In genomic region chr4:142121164-142121563, GRCm38 (mm10) we compare ENCODE assay signal across 28 mouse cellular contexts. TPM values are rescaled to one million over a fixed set of nuclear protein-coding genes. Genes with fewer than 3 reads are reported as not detected.
A peak's percentile ranks its signal among the peaks of the same experiment; 100 is the strongest.
DNase-seq lines count a peak whose midpoint lies in the region; ATAC-seq and TF ChIP-seq lines count a peak whose summit lies in the region.
"Had no signal": no experiment of that assay in that cellular context is flagged by ENCODE, and none has a peak within 500 bp of the region (broad histone marks: within the 10 kb centered on the region; RNA-seq: fewer than 3 reads in every experiment).

No protein-coding gene starts in this region.

- TF ChIP-seq CTCF in midbrain, postnatal 0 days (IDR thresholded peaks at IDR 0.05), result no peak

- 9% methylated on average over 1 of the region's 1 CpGs for WGBS in heart, embryonic 11.5 days (ENCODE audit: insufficient replicate concordance)
- 19% methylated on average over 1 of the region's 1 CpGs for WGBS in midbrain, postnatal 0 days
- 35% methylated on average over 1 of the region's 1 CpGs for WGBS in midbrain, embryonic 14.5 days
- 23% methylated on average over 1 of the region's 1 CpGs for WGBS in heart, embryonic 15.5 days

- no peak for DNase-seq in heart, postnatal 14 days
- peak; percentile 6 for DNase-seq in midbrain, postnatal 0 days (ENCODE audit: low spot score)
- no peak for DNase-seq in midbrain, embryonic 14.5 days
- no peak for DNase-seq in adrenal gland, adult 2 months
- no peak for DNase-seq in embryo, embryonic 10 days (ENCODE audit: low spot score)
- DNase-seq: adrenal gland, postnatal 36 days; cerebellum, adult 18-20 months; gastrocnemius, postnatal 25 days; kidney, adult 11 months; kidney, postnatal 36 days; liver, embryonic 13.5 days; lung, adult 18-20 months; lung, postnatal 14 days; right cerebral cortex, postnatal 4 days; thymus, adult 2 months; thymus, postnatal 36 days had no signal

- no peak overlapping the region for H3K4me3 ChIP-seq in heart, embryonic 11.5 days (ENCODE audit: low read depth, low read length)
- H3K4me3 ChIP-seq in midbrain, postnatal 0 days (ENCODE audit: low read depth, low read length), result no peak overlapping the region
- no peak overlapping the region for H3K4me3 ChIP-seq in midbrain, embryonic 14.5 days (replicated peaks; ENCODE audit: low read depth, low read length)
- H3K4me3 ChIP-seq in heart, embryonic 15.5 days, result no peak overlapping the region
- H3K4me3 ChIP-seq: forebrain, embryonic 15.5 days; heart, adult 2 months; hindbrain, embryonic 13.5 days; kidney, embryonic 15.5 days; layer of hippocampus, adult 2 months; limb, embryonic 15.5 days; liver, embryonic 13.5 days; midbrain, embryonic 15.5 days; neural tube, embryonic 12.5 days had no signal

- H3K4me1 ChIP-seq in heart, embryonic 11.5 days (ENCODE audit: control insufficient read depth, insufficient read depth, low read length), result peaks cover 12% of the 10 kb centered on the region
- no peaks in the 10 kb centered on the region for H3K4me1 ChIP-seq in midbrain, postnatal 0 days (ENCODE audit: insufficient read depth, low read length)
- 0 out of 2 replicates have a peak, but pooled peaks cover 8% of the 10 kb centered on the region for H3K4me1 ChIP-seq in midbrain, embryonic 14.5 days (ENCODE audit: control insufficient read depth, insufficient read depth, low read length)
- H3K4me1 ChIP-seq in heart, embryonic 15.5 days (replicated peaks), result peaks cover 10% of the 10 kb centered on the region
- H3K4me1 ChIP-seq: liver, embryonic 13.5 days; midbrain, embryonic 15.5 days had no signal

- no peaks in the 10 kb centered on the region for H3K27me3 ChIP-seq in heart, embryonic 11.5 days (ENCODE audit: control insufficient read depth, insufficient read depth, low read length)
- H3K27me3 ChIP-seq in midbrain, postnatal 0 days (ENCODE audit: insufficient read depth, low read length), result no peaks in the 10 kb centered on the region
- no peaks in the 10 kb centered on the region for H3K27me3 ChIP-seq in midbrain, embryonic 14.5 days (ENCODE audit: control insufficient read depth, insufficient read depth, low read length)
- no peaks in the 10 kb centered on the region for H3K27me3 ChIP-seq in heart, embryonic 15.5 days
- H3K27me3 ChIP-seq: forebrain, embryonic 15.5 days; hindbrain, embryonic 13.5 days; kidney, embryonic 15.5 days; limb, embryonic 15.5 days; liver, embryonic 13.5 days; midbrain, embryonic 15.5 days; neural tube, embryonic 12.5 days had no signal

- H3K36me3 ChIP-seq in heart, embryonic 11.5 days (ENCODE audit: control insufficient read depth, insufficient read depth, low read length), result no peaks in the 10 kb centered on the region
- no peaks in the 10 kb centered on the region for H3K36me3 ChIP-seq in midbrain, postnatal 0 days (ENCODE audit: insufficient read depth, low read length)
- no peaks in the 10 kb centered on the region for H3K36me3 ChIP-seq in midbrain, embryonic 14.5 days (ENCODE audit: control insufficient read depth, insufficient read depth, low read length)
- no peaks in the 10 kb centered on the region for H3K36me3 ChIP-seq in heart, embryonic 15.5 days
- H3K36me3 ChIP-seq: forebrain, embryonic 15.5 days; hindbrain, embryonic 13.5 days; kidney, embryonic 15.5 days; limb, embryonic 15.5 days; liver, embryonic 13.5 days; midbrain, embryonic 15.5 days; neural tube, embryonic 12.5 days had no signal

- H3K9me3 ChIP-seq in heart, embryonic 11.5 days (replicated peaks; ENCODE audit: control insufficient read depth, low read length), result no peaks in the 10 kb centered on the region
- H3K9me3 ChIP-seq in midbrain, postnatal 0 days (ENCODE audit: low read length), result no peaks in the 10 kb centered on the region
- H3K9me3 ChIP-seq in midbrain, embryonic 14.5 days (ENCODE audit: control insufficient read depth, low read length), result no peaks in the 10 kb centered on the region
- H3K9me3 ChIP-seq in heart, embryonic 15.5 days (replicated peaks), result no peaks in the 10 kb centered on the region
- H3K9me3 ChIP-seq: forebrain, embryonic 15.5 days; hindbrain, embryonic 13.5 days; kidney, embryonic 15.5 days; limb, embryonic 15.5 days; liver, embryonic 13.5 days; midbrain, embryonic 15.5 days; neural tube, embryonic 12.5 days had no signal

- no peak overlapping the region for H3K4me2 ChIP-seq in heart, embryonic 11.5 days
- H3K4me2 ChIP-seq in midbrain, postnatal 0 days (ENCODE audit: low read depth, low read length, poor library complexity, severe bottlenecking), result no peak overlapping the region
- no peak overlapping the region for H3K4me2 ChIP-seq in midbrain, embryonic 14.5 days (ENCODE audit: low read length)
- no peak overlapping the region for H3K4me2 ChIP-seq in heart, embryonic 15.5 days
- H3K4me2 ChIP-seq: forebrain, embryonic 15.5 days; hindbrain, embryonic 13.5 days; kidney, embryonic 15.5 days; limb, embryonic 15.5 days; liver, embryonic 13.5 days; midbrain, embryonic 15.5 days; neural tube, embryonic 12.5 days had no signal

- ATAC-seq in heart, embryonic 11.5 days (replicated peaks; ENCODE audit: insufficient number of reproducible peaks, low FRiP score, low TSS enrichment), result no peak
- ATAC-seq in midbrain, postnatal 0 days (ENCODE audit: low FRiP score), result no peak
- ATAC-seq in midbrain, embryonic 14.5 days (ENCODE audit: low FRiP score, low TSS enrichment), result no peak
- no peak for ATAC-seq in heart, embryonic 15.5 days (replicated peaks; ENCODE audit: insufficient number of reproducible peaks, insufficient read depth, low FRiP score, low read depth)
- ATAC-seq: CD4-positive, CD25-positive, alpha-beta regulatory T cell, adult 4 months; midbrain, embryonic 15.5 days had no signal

- H3K9ac ChIP-seq in heart, embryonic 11.5 days (ENCODE audit: low read depth, low read length), result no peak overlapping the region
- no peak overlapping the region for H3K9ac ChIP-seq in midbrain, postnatal 0 days (replicated peaks; ENCODE audit: low read length, poor library complexity, severe bottlenecking)
- no peak overlapping the region for H3K9ac ChIP-seq in midbrain, embryonic 14.5 days (replicated peaks; ENCODE audit: low read length)
- no peak overlapping the region for H3K9ac ChIP-seq in heart, embryonic 15.5 days
- H3K9ac ChIP-seq: forebrain, embryonic 15.5 days; hindbrain, embryonic 13.5 days; kidney, embryonic 15.5 days; limb, embryonic 15.5 days; liver, embryonic 13.5 days; midbrain, embryonic 15.5 days; neural tube, embryonic 12.5 days had no signal

- intact Hi-C loops in heart, postnatal 14 days (cut with DNase I), result no loop called here

- H3K27ac ChIP-seq in heart, embryonic 11.5 days (ENCODE audit: low read depth, low read length), result 0 out of 2 replicates have a peak overlapping the region, but pooled peaks have one; percentile 35
- H3K27ac ChIP-seq in midbrain, postnatal 0 days (ENCODE audit: low read depth, low read length), result no peak overlapping the region
- H3K27ac ChIP-seq in midbrain, embryonic 14.5 days (replicated peaks; ENCODE audit: low read depth, low read length), result no peak overlapping the region
- H3K27ac ChIP-seq in heart, embryonic 15.5 days, result peak overlapping the region; percentile 51; the same call in 1 of the 2 replicates
- H3K27ac ChIP-seq: forebrain, embryonic 15.5 days; heart, adult 2 months; hindbrain, embryonic 13.5 days; kidney, embryonic 15.5 days; layer of hippocampus, adult 2 months; limb, embryonic 15.5 days; liver, embryonic 13.5 days; midbrain, embryonic 15.5 days; neural tube, embryonic 12.5 days; stomach, postnatal 0 days had no signal

RNA-seq across cellular contexts. Expression of gene Tmem51, which starts 37.1 kb away (rescaled TPM):
- polyA plus RNA-seq in heart, embryonic 11.5 days (2014; fragmentation: Nextera tagmentation; extraction: Ambion mirVana), result 21.9 and 23.4 TPM in 2 replicates
- 10 to 100 TPM; 12.0 to 12.7 TPM for total RNA-seq in heart, postnatal 14 days (2021)
- total RNA-seq in midbrain, postnatal 0 days (2014; rRNA removed), result 5.9 and 7.1 TPM in 2 replicates
- polyA plus RNA-seq in midbrain, postnatal 0 days (2015; fragmentation: Nextera tagmentation; extraction: Ambion mirVana), result 7.9 and 9.4 TPM in 2 replicates
- 4.8 and 7.2 TPM in 2 replicates for polyA plus RNA-seq in midbrain, embryonic 14.5 days (2014; fragmentation: Nextera tagmentation; extraction: Ambion mirVana)
- 36.7 and 40.7 TPM in 2 replicates for polyA plus RNA-seq in heart, embryonic 15.5 days (2015; fragmentation: Nextera tagmentation; extraction: Ambion mirVana)
- total RNA-seq in adrenal gland, adult 2 months (2021), result 1 to 10 TPM; 3.5 to 5.3 TPM
- polyA plus RNA-seq in adrenal gland, adult 2 months (2012; rRNA removed), result 9.9 and 10.0 TPM in 2 replicates

Comparison
In these comparisons a context has a peak if more than half of its experiments do, and no peak if none do; other contexts are left out.
1. H3K27ac ChIP-seq: peak in heart, embryonic 11.5 days (single experiment) and heart, embryonic 15.5 days (single experiment); none in midbrain, postnatal 0 days (single experiment) and midbrain, embryonic 14.5 days (single experiment).